Mouse (Mus musculus) kidney, postnatal 25 days (tissue): Measurements from ENCODE around the gene Gm4312.
A peak's percentile ranks its signal among the peaks of the same experiment; 100 is the strongest.
"Not testable (repeated sequence)": the region's sequence is repeated elsewhere in the genome, so short reads cannot be mapped to it uniquely, and the experiment has no call there.

Experiments
- DNase-seq, 2 experiments: peaks; one replicate each; pipeline ENCODE4 v3.0.0; 2021; ENCODE audit warnings: mixed read lengths in 2 of 2

Gm4312 gene

DNA sequence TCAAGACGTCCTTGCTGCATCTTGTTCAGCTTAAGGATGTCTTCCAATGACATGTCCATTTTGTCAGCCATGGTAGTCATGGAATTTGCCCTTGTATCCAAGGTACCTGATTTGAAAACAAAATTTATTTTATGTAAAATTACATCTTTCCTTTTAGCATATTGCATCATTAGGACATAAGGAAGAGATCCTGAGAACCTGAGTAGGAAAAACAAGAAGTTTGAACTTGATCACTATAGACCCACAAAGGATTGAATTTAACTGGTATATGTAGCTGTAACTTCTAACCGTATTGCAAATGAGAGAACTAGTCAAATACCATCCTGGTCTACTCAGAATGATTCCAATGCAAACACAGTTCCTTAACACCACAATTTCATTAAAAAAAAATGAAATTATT lies at the start of gene Gm4312:
Gene Gm4312 (minus strand): TSS at position 101 of the 400 bp plus-strand sequence.
- not testable (repeated sequence) for DNase-seq

DNA sequence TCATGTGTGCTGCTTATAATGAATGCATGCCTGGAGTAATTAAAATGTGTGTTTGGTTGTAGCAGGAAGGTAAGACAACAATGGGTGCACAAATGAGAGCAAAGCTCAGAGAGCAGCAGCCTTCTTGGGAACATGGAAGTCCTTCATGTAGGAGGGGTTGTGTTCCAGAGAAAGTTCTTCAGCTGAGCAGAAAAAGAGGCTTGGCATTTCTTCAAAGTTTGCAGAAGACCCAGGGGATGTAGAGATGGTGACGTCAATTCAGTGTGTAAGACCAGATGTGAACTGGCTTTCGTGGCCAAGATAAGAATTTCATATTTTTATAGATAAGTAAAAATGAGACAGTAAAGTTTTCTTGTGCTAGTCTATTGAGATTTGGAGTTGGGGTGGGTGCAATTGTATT lies 45.2 kb upstream of the Gm4312 start:
- no peak for DNase-seq

GRCm38 (mm10) chr10:100415566-100415965 lies 33.2 kb upstream of the Gm4312 start:
- no peak for DNase-seq

DNA sequence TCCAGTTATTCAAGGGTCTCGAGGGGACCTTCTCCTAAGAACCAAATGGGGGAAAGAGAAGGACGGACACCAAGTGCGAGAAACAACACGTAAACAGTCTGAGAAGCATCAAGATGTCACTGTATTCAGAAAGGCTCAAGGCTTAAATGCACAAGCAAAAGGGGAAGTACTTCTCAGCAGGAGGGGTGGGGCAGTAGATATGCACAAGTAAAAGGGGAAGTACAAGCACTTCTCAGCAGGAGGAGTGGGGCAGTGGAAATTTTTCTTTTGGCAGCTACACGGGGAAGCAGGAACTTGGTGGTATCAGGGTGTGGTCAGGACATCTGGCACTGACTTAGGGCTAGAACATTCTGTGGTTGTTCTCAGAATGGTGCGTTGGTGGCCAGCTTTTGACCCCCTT lies 19.9 kb upstream of the Gm4312 start:
- not testable (repeated sequence) for DNase-seq

DNA sequence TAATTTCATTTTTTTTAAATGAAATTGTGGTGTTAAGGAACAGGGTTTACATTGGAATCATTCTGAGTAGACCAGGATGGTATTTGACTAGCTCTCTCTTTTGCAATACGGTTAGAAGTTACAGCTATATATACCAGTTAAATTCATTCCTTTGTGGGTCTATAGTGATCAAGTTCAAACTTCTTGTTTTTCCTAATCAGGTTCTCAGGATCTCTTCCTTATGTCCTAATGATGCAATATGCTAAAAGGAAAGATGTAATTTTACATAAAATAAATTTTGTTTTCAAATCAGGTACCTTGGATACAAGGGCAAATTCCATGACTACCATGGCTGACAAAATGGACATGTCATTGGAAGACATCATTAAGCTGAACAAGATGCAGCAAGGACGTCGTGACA lies 21.3 kb downstream of the Gm4312 start, which contains the start of gene Gm4307:
Gene Gm4307 (plus strand): TSS at position 301 of the 400 bp plus-strand sequence.
- not testable (repeated sequence) for DNase-seq

DNA sequence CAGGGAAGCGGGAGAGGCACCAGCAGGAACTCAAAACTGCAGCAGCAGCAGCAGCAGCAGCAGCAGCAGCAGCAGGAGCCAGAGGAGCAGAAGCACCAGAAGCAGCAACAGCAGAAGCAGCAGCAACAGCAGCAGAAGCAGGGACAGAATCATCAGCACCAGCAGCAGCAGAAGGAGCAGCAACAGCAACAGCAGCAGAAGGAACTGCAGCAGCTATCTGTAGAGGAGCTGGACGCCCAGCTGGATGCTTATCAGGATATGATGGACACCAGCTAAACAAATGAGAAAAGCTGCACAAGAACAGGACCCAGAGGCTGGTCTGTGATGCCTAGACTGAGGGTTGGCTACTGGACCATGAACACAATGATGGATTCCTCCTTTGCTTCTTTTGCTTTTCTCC lies 25.5 kb downstream of the Gm4312 start:
- DNase-seq, result peak; percentile 5 to 43

DNA sequence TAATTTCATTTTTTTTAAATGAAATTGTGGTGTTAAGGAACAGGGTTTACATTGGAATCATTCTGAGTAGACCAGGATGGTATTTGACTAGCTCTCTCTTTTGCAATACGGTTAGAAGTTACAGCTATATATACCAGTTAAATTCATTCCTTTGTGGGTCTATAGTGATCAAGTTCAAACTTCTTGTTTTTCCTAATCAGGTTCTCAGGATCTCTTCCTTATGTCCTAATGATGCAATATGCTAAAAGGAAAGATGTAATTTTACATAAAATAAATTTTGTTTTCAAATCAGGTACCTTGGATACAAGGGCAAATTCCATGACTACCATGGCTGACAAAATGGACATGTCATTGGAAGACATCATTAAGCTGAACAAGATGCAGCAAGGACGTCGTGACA lies 31.6 kb downstream of the Gm4312 start, which contains the start of gene Gm4305:
Gene Gm4305 (plus strand): TSS at position 301 of the 400 bp plus-strand sequence.
- DNase-seq, result not testable (repeated sequence)

DNA sequence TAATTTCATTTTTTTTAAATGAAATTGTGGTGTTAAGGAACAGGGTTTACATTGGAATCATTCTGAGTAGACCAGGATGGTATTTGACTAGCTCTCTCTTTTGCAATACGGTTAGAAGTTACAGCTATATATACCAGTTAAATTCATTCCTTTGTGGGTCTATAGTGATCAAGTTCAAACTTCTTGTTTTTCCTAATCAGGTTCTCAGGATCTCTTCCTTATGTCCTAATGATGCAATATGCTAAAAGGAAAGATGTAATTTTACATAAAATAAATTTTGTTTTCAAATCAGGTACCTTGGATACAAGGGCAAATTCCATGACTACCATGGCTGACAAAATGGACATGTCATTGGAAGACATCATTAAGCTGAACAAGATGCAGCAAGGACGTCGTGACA lies 36.7 kb downstream of the Gm4312 start, which contains the start of gene Gm4303:
Gene Gm4303 (plus strand): TSS at position 301 of the 400 bp plus-strand sequence.
- DNase-seq, result not testable (repeated sequence)

GRCm38 (mm10) chr10:100340536-100340935 lies 41.8 kb downstream of the Gm4312 start, which contains the start of gene Gm4302:
Gene Gm4302, plus strand, starts transcription at chr10:100340836.
- not testable (repeated sequence) for DNase-seq

DNA sequence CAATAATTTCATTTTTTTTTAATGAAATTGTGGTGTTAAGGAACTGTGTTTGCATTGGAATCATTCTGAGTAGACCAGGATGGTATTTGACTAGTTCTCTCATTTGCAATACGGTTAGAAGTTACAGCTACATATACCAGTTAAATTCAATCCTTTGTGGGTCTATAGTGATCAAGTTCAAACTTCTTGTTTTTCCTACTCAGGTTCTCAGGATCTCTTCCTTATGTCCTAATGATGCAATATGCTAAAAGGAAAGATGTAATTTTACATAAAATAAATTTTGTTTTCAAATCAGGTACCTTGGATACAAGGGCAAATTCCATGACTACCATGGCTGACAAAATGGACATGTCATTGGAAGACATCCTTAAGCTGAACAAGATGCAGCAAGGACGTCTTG lies 47.0 kb downstream of the Gm4312 start, which contains the start of gene Gm4301:
Gene Gm4301 (plus strand): TSS at position 301 of the 400 bp plus-strand sequence.
- not testable (repeated sequence) for DNase-seq
